Mouse (Mus musculus) macrophage (primary cell): ENCODE data around the gene Tubd1. TPM values are rescaled to one million over a fixed set of nuclear protein-coding genes. Genes with fewer than 3 reads are reported as not detected.

Experiments
- H3K27ac ChIP-seq: fragments of 350-480 bp; formaldehyde crosslinking; 2 replicates; pipeline ENCODE4 v1.9.0; 2021
- H3K36me3 ChIP-seq: fragments of 350-480 bp; formaldehyde crosslinking; 2 replicates; pipeline ENCODE4 v1.9.0; 2021; ENCODE audit errors: inconsistent target
- H3K4me3 ChIP-seq: fragments of 350-480 bp; formaldehyde crosslinking; 2 replicates; pipeline ENCODE4 v1.9.0; 2021; ENCODE audit errors: inconsistent target
- H3K79me2 ChIP-seq: fragments of 350-480 bp; formaldehyde crosslinking; 2 replicates; pipeline ENCODE4 v1.9.0; 2021; ENCODE audit errors: inconsistent target
- WGBS: methylation state at CpG from one replicate; pipeline ENCODE4 v1.1.7; 2026; ENCODE audit warnings: inconsistent platforms; ENCODE audit not compliant: missing documents; 5-methylcytosine and 5-hydroxymethylcytosine counted together
- polyA plus RNA-seq: library from polyadenylated mRNA; stranded (reverse); fragments of 250-400 nt; gene quantifications from 3 replicates; pipeline ENCODE4 v1.2.4, GENCODE M21; 2018; ENCODE audit warnings: inconsistent platforms

Tubd1 gene
- polyA plus RNA-seq, 1 experiment from 2014 or later = 4.5 TPM

DNA sequence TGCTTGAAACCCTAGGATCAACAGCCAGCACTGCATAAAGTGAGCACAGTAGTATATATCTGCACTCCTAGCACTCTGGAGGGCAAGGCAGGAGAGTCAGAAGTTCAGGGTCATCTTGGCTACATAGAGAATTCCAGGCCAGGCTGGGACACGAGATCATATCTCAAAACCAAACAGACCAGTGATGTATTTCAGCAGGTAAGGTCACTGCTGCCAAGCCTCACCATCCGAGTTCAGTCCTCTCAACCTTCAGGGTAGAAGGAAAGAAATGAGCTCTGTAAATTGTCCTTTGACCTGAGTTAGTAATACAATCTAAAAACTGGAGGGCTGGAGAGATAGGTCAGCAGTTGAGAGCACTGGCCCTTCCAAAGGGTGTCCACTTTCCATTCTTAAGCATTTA lies 29.6 kb downstream of the Tubd1 start:
- H3K36me3 ChIP-seq = no peaks in the 10 kb centered on the region
- WGBS = 96% methylated on average over 2 of the region's 2 CpGs
- no peaks in the 10 kb centered on the region for H3K79me2 ChIP-seq
- H3K4me3 ChIP-seq = no peak overlapping the region
- H3K27ac ChIP-seq = no peak overlapping the region

DNA sequence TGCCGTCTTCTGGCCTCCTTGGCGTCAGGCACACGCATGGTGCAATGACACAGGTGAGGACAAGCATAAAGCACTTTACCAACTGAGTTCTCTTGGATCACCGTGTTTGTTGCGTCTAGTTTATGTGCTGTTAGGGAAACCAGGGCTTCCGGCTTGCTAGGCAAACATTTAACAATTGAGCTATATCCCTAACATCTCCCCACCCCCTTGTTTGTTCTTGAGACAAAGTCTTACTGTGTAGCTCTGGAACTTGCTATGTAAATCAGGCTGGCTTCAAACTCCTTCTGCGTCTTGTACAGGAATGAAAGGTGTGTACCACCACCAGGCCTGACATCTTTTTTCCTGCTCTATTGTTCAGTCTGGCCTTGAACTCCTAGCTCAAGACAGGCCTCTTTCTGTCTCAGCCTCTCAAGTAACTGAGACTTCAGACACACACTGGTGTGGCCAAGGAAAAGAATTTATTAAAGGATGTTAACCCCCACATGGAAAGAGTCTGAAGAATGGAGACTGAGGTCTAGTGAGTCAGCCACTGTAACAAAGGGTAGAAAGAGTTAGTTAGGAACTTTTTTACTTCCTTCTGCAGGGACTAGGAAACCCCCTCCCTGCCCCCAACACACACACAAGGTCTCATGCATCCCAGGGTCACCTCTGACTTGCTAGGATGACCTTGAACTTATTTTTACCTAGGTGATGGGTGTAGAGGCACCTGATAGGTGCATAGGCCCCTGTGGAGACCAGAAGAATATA lies 31.0 kb downstream of the Tubd1 start:
- Histone ChIP-seq H3K36me3 (no peaks in the 10 kb centered on the region), H3K4me3 (no peak overlapping the region), H3K27ac (peak overlapping the region; percentile 99), H3K79me2 (no peaks in the 10 kb centered on the region)
- 96% methylated on average over 7 of the region's 7 CpGs for WGBS

DNA sequence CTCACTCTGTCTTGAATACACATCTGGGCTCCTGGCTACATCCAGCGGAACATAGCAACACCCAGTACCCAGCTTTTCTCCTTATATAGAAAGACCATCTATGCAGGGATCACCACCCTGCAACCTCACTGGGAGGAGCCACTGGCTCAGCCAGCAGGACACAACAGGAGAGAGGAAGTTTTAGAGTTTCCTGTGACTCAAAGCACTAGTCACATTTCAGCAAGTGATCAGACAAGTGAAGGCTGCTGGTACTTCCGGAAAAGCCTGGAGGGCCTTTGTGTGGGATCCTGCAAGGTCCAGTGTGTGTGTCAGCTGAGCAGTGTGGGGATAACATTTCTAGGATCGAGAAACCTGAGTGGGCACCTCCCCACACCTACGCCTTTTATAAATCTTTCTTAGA lies 32.4 kb downstream of the Tubd1 start:
- H3K4me3 ChIP-seq = no peak overlapping the region
- H3K27ac ChIP-seq = peak overlapping the region; percentile 99
- H3K36me3 ChIP-seq = no peaks in the 10 kb centered on the region
- WGBS = 19% methylated on average over 4 of the region's 4 CpGs
- no peaks in the 10 kb centered on the region for H3K79me2 ChIP-seq

- Histone ChIP-seq H3K4me3 (no peak overlapping the region), H3K27ac (peak overlapping the region; percentile 99), H3K79me2 (peaks cover 9% of the 10 kb centered on the region), H3K36me3 (no peaks in the 10 kb centered on the region)
- WGBS = 79% methylated on average over 5 of the region's 6 CpGs
Observed at GRCm38 (mm10) chr11:86578106-86578808, 33.5 kb downstream of the Tubd1 start.

GRCm38 (mm10) chr11:86578809-86579730 lies 34.3 kb downstream of the Tubd1 start:
- WGBS = 56% methylated on average over 21 of the region's 25 CpGs
- H3K36me3 ChIP-seq = no peaks in the 10 kb centered on the region
- H3K4me3 ChIP-seq = no peak overlapping the region
- peak overlapping the region; percentile 99 for H3K27ac ChIP-seq
- H3K79me2 ChIP-seq = peaks cover 17% of the 10 kb centered on the region

DNA sequence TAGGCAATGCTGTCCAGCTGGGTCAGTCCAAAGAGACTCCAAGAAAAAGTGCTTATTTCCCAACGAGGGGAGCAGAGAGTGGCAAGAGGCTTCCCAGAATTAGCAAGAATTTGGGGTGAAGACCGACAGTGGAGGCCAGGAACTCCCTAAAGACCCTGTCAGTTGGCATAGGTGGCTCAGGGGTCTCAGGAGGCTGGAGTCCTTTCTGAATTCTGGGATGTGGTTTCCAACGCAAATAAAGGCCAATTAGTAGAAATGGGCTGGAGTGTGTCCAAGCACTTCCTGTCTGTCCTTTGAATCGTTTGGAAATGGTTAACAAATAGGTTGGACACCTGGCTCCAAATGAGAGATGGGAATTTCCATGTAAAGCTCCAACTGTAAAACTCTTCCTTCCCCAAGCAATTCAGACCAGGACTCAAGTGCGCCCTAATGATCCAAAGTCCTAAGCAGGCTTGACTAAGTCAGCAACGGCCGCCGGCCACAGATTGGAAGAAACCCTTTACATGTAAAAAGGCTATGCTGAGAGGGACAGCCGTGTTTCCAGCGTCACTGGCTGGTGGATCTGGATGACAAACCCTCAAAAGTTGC lies 35.0 kb downstream of the Tubd1 start:
- H3K79me2 ChIP-seq = peaks cover 24% of the 10 kb centered on the region
- 76% methylated on average over 10 of the region's 10 CpGs for WGBS
- H3K36me3 ChIP-seq = no peaks in the 10 kb centered on the region
- H3K4me3 ChIP-seq = no peak overlapping the region
- peak overlapping the region; percentile 99 for H3K27ac ChIP-seq

DNA sequence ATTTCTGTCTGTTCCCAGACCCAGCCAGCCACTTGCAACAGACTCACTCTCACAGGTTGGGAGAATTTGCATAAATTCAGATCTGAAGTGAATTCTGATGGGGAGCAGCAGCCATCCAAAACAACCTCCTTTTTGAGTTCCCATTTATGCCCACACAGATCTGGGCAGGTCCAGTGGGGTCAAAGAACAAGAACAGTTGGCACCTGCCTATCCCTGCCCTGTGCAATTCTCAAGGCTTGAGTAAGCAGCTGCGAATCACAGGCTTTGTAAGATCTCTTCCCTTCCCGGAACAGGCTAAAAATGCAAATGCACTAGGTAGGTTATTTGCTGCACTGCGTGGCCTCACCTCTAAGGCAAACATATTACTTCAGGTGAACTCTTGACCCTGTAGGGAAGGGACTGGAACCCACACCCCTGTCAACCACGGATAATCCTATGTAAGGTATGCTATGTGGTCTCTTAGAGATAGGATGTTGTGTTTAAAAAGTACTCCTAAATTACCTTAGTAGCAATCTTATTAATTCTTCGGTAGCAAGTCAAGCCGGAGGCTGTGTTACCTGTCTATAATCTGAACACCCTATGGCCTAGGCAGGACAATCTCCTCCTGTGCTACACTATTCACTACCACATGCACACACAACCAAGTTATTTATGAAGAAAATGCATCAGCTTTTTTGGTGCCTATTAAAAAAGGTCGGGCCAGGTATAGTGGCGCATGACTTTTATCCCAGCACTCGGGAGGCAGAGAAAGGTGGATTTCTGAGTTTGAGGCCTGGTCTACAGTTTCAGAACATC lies 35.7 kb downstream of the Tubd1 start:
- 72% methylated on average over 9 of the region's 9 CpGs for WGBS
- peak overlapping the region; percentile 99 for H3K27ac ChIP-seq
- no peaks in the 10 kb centered on the region for H3K36me3 ChIP-seq
- H3K79me2 ChIP-seq = peaks cover 31% of the 10 kb centered on the region
- no peak overlapping the region for H3K4me3 ChIP-seq

GRCm38 (mm10) chr11:86581250-86581753 lies 36.5 kb downstream of the Tubd1 start:
- H3K79me2 ChIP-seq = peaks cover 39% of the 10 kb centered on the region
- 3% methylated on average over 11 of the region's 11 CpGs for WGBS
- H3K36me3 ChIP-seq = no peaks in the 10 kb centered on the region
- peak overlapping the region; percentile 6; the same call in 1 of the 2 replicates for H3K4me3 ChIP-seq
- H3K27ac ChIP-seq = peak overlapping the region; percentile 99

DNA sequence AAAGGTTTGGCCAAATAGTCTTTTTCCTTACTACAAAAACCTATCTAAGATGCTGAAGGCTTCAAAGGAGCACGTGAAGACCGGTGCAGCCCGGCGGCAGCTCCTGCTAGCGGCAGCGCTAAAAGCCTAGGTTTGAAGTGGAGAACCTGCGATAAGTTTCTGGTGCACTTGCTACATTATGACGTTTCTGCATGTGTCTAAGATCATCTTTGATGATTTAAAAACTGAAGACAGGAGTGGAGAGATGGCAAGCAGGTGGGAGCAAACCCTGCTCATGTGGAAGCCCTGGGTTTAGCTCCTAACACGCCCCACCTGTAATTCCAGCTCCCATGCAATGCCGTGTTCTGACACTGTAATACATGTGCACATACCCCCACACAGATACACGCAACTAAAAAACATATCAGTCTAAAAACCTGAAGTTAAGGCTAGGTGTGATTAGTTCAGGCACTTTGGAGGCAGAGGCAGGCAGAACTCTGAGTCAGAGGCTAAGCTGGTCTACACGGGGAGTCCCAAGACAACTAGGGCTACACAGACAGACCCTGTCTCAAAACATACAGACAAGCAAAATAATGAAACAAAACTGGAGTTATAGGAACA lies 37.3 kb downstream of the Tubd1 start:
- 53% methylated on average over 12 of the region's 12 CpGs for WGBS
- H3K36me3 ChIP-seq = no peaks in the 10 kb centered on the region
- peak overlapping the region; percentile 97; the same call in 1 of the 2 replicates for H3K4me3 ChIP-seq
- peak overlapping the region; percentile 99 for H3K27ac ChIP-seq
- H3K79me2 ChIP-seq = peaks cover 42% of the 10 kb centered on the region

- Histone ChIP-seq H3K79me2 (peaks cover 42% of the 10 kb centered on the region), H3K4me3 (peak overlapping the region; percentile 97), H3K36me3 (no peaks in the 10 kb centered on the region), H3K27ac (peak overlapping the region; percentile 99)
- 62% methylated on average over 7 of the region's 7 CpGs for WGBS
Observed at GRCm38 (mm10) chr11:86582543-86583260, 37.9 kb downstream of the Tubd1 start.

DNA sequence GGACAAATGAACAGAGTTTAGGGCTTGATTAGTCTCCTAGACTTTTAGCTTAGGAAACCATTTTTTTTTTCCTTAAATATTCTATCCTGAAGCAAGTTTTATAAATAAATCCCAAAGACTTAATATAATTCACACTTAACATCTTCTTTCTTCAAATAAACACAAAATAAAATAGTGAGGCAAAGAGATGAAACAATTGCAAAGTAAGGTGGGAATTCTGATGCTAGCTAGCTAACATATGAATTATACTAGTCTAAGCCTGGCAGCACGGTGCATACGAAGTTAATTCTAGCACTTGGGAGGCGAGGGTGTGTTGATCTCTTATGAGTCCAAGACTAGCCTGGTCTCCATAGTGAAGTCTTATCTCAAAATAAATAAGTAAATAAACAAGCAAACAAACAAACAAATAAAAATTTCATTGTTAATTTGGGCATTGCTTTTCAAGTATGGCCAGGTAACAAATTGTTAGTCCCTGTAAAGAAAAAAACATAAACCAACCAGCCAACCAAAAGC lies 38.6 kb downstream of the Tubd1 start:
- Histone ChIP-seq H3K36me3 (no peaks in the 10 kb centered on the region), H3K4me3 (peak overlapping the region; percentile 97), H3K79me2 (peaks cover 47% of the 10 kb centered on the region), H3K27ac (peak overlapping the region; percentile 99)
- WGBS = 72% methylated on average over 3 of the region's 3 CpGs

DNA sequence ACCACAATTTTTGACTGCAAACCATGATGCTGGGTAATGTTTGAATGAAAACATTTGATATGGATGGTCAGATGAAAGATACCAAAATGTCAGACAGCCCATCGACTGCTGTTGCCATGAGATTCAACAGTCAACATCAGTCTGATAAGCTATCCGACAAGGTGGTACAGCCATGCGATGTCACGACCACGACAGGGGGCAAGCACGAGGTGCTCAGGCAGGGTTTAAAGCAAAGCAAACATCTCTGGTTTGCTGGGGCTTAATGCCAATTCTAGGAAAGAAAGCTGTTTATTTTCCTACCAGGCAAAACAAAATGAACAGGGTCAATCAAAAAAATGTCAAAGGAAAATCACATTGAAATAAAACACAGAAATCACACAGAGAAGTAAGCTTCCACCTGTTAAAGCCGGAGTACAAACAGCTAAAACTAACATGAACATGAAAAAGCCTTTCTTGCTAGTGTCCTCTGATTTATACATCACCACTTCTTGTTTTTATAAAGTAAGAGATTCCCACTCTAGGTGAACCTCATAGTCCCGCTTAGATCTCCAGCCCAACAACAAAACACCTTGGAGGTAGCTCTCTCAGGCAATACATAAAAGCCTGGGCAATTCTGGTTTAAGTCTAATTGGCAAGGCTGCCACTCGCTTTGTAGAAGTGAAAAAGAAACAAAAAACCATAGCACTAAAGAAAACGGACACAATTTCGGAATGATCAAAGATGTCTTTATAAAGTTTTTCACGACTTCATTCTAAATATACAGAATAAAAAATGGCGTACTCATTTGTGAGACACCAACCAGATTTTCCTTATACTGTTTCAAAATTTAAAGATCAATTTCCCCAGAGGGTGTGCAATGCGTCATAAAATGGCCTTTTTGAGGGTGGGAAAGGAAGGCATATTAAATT lies 39.5 kb downstream of the Tubd1 start:
- H3K79me2 ChIP-seq = peaks cover 53% of the 10 kb centered on the region
- peak overlapping the region; percentile 97 for H3K4me3 ChIP-seq
- peak overlapping the region; percentile 99 for H3K27ac ChIP-seq
- H3K36me3 ChIP-seq = no peaks in the 10 kb centered on the region
- 16% methylated on average over 14 of the region's 14 CpGs for WGBS
